Mouse (Mus musculus): ENCODE measurements at regions not wholly inside any gene's neighbourhood (a gene's known extent, or its start where the extent isn't known, plus 50 kb on each side); places are given as distances from the start of the nearest gene placed in this dataset.

- TF ChIP-seq USF1 (IDR thresholded peaks at IDR 0.05; ENCODE audit: low read depth, low read length) (no peak), MXI1 (IDR thresholded peaks at IDR 0.05; ENCODE audit: low read depth, low read length) (no peak), ZC3H11A (IDR thresholded peaks at IDR 0.05; ENCODE audit: low read depth, low read length) (no peak), BHLHE40 (IDR thresholded peaks at IDR 0.05; ENCODE audit: borderline replicate concordance, low read depth, low read length) (no peak), MAZ (IDR thresholded peaks at IDR 0.05; ENCODE audit: low read depth, low read length) (no peak), MAFK (IDR thresholded peaks at IDR 0.05; ENCODE audit: borderline replicate concordance, low read depth, low read length) (no peak), GATA1 (IDR thresholded peaks at IDR 0.05; ENCODE audit: low read depth, low read length) (no peak), TBP (IDR thresholded peaks at IDR 0.05; ENCODE audit: low read depth, low read length) (no peak)
- no peaks in the 10 kb centered on the region for H3K9me3 ChIP-seq (replicated peaks; ENCODE audit: insufficient read depth, low read length)
- no peaks in the 10 kb centered on the region for H3K36me3 ChIP-seq (ENCODE audit: control insufficient read depth in 1 of 2, insufficient read depth in 2 of 2, low read length in 2 of 2)
- no peaks in the 10 kb centered on the region; a peak in 1 of 4 replicates for H3K27me3 ChIP-seq (ENCODE audit: control insufficient read depth in 1 of 2, insufficient read depth in 2 of 2, low read length in 2 of 2)
- H3K9ac ChIP-seq (ENCODE audit: control insufficient read depth, low read depth, low read length, poor library complexity, severe bottlenecking), result no peak overlapping the region
- no peaks in the 10 kb centered on the region for H3K79me2 ChIP-seq (ENCODE audit: control insufficient read depth, insufficient read depth, low read length, poor library complexity)
- no peak overlapping the region for H3K27ac ChIP-seq (ENCODE audit: control insufficient read depth, low read depth, low read length)
- DNase-seq (ENCODE audit: low read depth, low spot score), result no peak
- H3K4me1 ChIP-seq (ENCODE audit: control insufficient read depth in 1 of 2, insufficient read depth in 2 of 2, low read length in 2 of 2), result 0 out of 4 replicates have a peak, but pooled peaks cover 0 to 3% of the 10 kb centered on the region in 2 experiments
- no peak overlapping the region for H3K4me3 ChIP-seq (ENCODE audit: control insufficient read depth in 1 of 2, insufficient read depth in 1 of 2, low read depth in 2 of 2, low read length in 2 of 2)
These were observed 106.4 kb upstream of the Map4k3 start for GRCm38 (mm10) chr17:80834701-80835100.

- no peaks in the 10 kb centered on the region; a peak in 1 of 4 replicates for H3K27me3 ChIP-seq (ENCODE audit: control insufficient read depth in 1 of 2, insufficient read depth in 2 of 2, low read length in 2 of 2)
- H3K79me2 ChIP-seq (ENCODE audit: control insufficient read depth, insufficient read depth, low read length, poor library complexity), result no peaks in the 10 kb centered on the region
- no peaks in the 10 kb centered on the region for H3K9me3 ChIP-seq (replicated peaks; ENCODE audit: insufficient read depth, low read length)
- no peak overlapping the region for H3K27ac ChIP-seq (ENCODE audit: control insufficient read depth, low read depth, low read length)
- no peak for DNase-seq (ENCODE audit: low read depth, low spot score)
- H3K9ac ChIP-seq (ENCODE audit: control insufficient read depth, low read depth, low read length, poor library complexity, severe bottlenecking), result no peak overlapping the region
- 0 out of 4 replicates have a peak, but pooled peaks cover 0 to 3% of the 10 kb centered on the region in 2 experiments for H3K4me1 ChIP-seq (ENCODE audit: control insufficient read depth in 1 of 2, insufficient read depth in 2 of 2, low read length in 2 of 2)
- no peak overlapping the region for H3K4me3 ChIP-seq (ENCODE audit: control insufficient read depth in 1 of 2, insufficient read depth in 1 of 2, low read depth in 2 of 2, low read length in 2 of 2)
- no peaks in the 10 kb centered on the region for H3K36me3 ChIP-seq (ENCODE audit: control insufficient read depth in 1 of 2, insufficient read depth in 2 of 2, low read length in 2 of 2)
- no peak for TF ChIP-seq SMC3 (IDR thresholded peaks at IDR 0.05; ENCODE audit: low read depth, low read length)
- no peak for TF ChIP-seq CHD2 (IDR thresholded peaks at IDR 0.05; ENCODE audit: low read length)
- TF ChIP-seq UBTF (IDR thresholded peaks at IDR 0.05; ENCODE audit: borderline replicate concordance, insufficient read depth, low read depth, low read length), result no peak
- no peak for TF ChIP-seq USF1 (IDR thresholded peaks at IDR 0.05; ENCODE audit: low read depth, low read length)
- no peak for TF ChIP-seq ZMIZ1 (IDR thresholded peaks at IDR 0.05; ENCODE audit: low read depth, low read length)
- TF ChIP-seq BHLHE40 (IDR thresholded peaks at IDR 0.05; ENCODE audit: borderline replicate concordance, low read depth, low read length), result no peak
- no peak for TF ChIP-seq EP300 (IDR thresholded peaks at IDR 0.05; ENCODE audit: low read depth in 1 of 2, low read length in 2 of 2)
- no peak for TF ChIP-seq POLR2AphosphoS2 (IDR thresholded peaks at IDR 0.05; ENCODE audit: low read length)
- TF ChIP-seq MYB (IDR thresholded peaks at IDR 0.05; ENCODE audit: low read depth, low read length), result no peak
- no peak for TF ChIP-seq HCFC1 (IDR thresholded peaks at IDR 0.05; ENCODE audit: low read depth, low read length)
- no peak for TF ChIP-seq RCOR1 (IDR thresholded peaks at IDR 0.05; ENCODE audit: low read depth, low read length)
- TF ChIP-seq TBP (IDR thresholded peaks at IDR 0.05; ENCODE audit: low read depth, low read length), result no peak
These were observed 105.9 kb upstream of the Map4k3 start for GRCm38 (mm10) chr17:80834176-80834517.

All from MEL (cell line).